Mouse (Mus musculus): ENCODE measurements around the gene Gm38431. TPM values are rescaled to one million over a fixed set of nuclear protein-coding genes. Genes with fewer than 3 reads are reported as not detected.

The Gm38431 gene
- polyA plus RNA-seq, 1 experiment from 2014 or later = 1.2 TPM

DNA sequence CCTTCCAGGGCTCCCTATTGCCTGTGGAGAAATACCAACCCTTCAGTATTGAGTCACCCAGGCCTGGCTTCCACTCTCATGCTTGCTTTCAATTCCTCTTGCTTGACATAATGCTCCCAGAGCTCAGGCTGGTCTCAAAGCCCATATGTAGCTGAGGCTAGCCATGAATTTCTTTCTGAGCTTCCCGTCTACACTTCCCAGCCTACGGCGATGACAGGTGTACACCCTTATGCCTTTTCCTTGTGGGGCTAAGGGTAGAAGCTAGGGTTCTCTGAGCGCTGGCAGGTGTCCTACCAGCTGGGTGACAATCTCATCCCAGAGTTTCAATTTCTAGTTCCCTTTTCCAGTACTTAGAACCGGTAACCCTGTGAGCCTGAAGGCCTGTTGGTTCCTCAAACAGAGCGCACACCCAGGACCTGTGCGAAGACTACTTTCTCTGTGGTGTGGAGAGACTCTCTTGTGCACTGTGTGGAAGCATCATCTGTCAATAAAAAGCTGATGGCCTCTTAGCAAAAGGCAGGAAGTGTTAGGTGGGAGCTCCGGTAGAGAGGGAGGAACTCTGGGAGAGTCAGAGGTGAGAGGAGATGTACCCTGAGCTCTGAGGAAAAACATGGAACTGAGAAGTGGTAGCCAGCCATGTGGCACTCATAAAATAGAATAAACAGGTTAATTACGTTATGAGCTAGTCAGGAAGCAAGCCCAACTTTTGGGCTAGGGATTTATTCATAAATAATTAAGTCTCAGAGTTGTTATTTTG, 33.9 kb upstream of the Gm38431 start:
- peaks cover 61% of the 10 kb centered on the region for H3K36me3 ChIP-seq
- 84% methylated on average over 9 of the region's 9 CpGs for WGBS

GRCm38 (mm10) chr9:21124837-21125236, 33.0 kb upstream of the Gm38431 start:
- Histone ChIP-seq H3K9ac (no peak overlapping the region), H3K9me3 (no peaks in the 10 kb centered on the region), H3K4me3 (no peak overlapping the region), H3K36me3 (peaks cover 70% of the 10 kb centered on the region), H3K27me3 (no peaks in the 10 kb centered on the region), H3K4me1 (0 out of 2 replicates have a peak, but pooled peaks cover 1% of the 10 kb centered on the region), H3K4me2 (no peak overlapping the region), H3K27ac (no peak overlapping the region)
- ATAC-seq (ENCODE audit: insufficient number of reproducible peaks, low FRiP score, low TSS enrichment, low read depth) = no peak
- WGBS = 83% methylated on average over 5 of the region's 5 CpGs

More for the DNA sequence above, 33.9 kb upstream of the Gm38431 start:
- Histone ChIP-seq H3K4me3 (no peak overlapping the region), H3K4me2 (no peak overlapping the region), H3K9me3 (no peaks in the 10 kb centered on the region), H3K27ac (no peak overlapping the region), H3K9ac (no peak overlapping the region), H3K4me1 (peaks cover 10% of the 10 kb centered on the region), H3K27me3 (no peaks in the 10 kb centered on the region)
- no peak for ATAC-seq (ENCODE audit: insufficient number of reproducible peaks, low FRiP score, low TSS enrichment, low read depth)

- ATAC-seq (ENCODE audit: insufficient number of reproducible peaks, low FRiP score, low TSS enrichment, low read depth) = no peak; the same call in 1 of the 2 replicates
- no peak overlapping the region for H3K4me3 ChIP-seq
- H3K27me3 ChIP-seq = no peaks in the 10 kb centered on the region
- WGBS = 83% methylated on average over 16 of the region's 16 CpGs
- no peak overlapping the region for H3K27ac ChIP-seq
- no peaks in the 10 kb centered on the region for H3K4me1 ChIP-seq
- H3K36me3 ChIP-seq = peaks cover 61% of the 10 kb centered on the region
- no peaks in the 10 kb centered on the region for H3K9me3 ChIP-seq
- no peak overlapping the region for H3K9ac ChIP-seq
- no peak overlapping the region for H3K4me2 ChIP-seq
Observed at GRCm38 (mm10) chr9:21121483-21121882, 29.7 kb upstream of the Gm38431 start.

GRCm38 (mm10) chr9:21117073-21117472, 25.3 kb upstream of the Gm38431 start:
- Histone ChIP-seq H3K9ac (no peak overlapping the region), H3K27ac (no peak overlapping the region), H3K36me3 (peaks cover 51% of the 10 kb centered on the region), H3K4me2 (no peak overlapping the region), H3K27me3 (no peaks in the 10 kb centered on the region), H3K4me3 (no peak overlapping the region), H3K4me1 (no peaks in the 10 kb centered on the region), H3K9me3 (no peaks in the 10 kb centered on the region)
- no peak for ATAC-seq (ENCODE audit: insufficient number of reproducible peaks, low FRiP score, low TSS enrichment, low read depth)
- WGBS = 74% methylated on average over 6 of the region's 6 CpGs

DNA sequence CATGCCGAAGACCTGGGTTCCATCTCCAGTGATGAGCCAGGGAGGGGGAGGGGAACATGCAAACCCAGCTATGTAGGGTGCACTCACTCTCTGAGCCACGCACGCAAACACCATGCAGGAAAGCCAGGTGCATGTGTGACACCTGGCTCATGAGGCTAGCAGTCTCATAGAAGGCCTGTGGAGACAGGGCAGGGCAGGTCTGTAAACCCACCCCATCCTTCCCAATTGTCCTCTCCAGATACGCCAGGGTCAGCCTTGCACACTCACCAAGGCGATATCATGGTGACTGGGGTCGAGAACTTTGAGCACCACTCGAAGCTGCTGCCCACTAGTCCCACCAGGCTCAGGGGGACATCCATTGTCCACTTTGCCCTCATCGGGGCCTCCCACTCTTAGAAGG, 23.3 kb upstream of the Gm38431 start:
- H3K9me3 ChIP-seq = no peaks in the 10 kb centered on the region
- H3K9ac ChIP-seq = no peak overlapping the region
- no peak overlapping the region for H3K4me3 ChIP-seq
- ATAC-seq (ENCODE audit: insufficient number of reproducible peaks, low FRiP score, low TSS enrichment, low read depth) = no peak
- 88% methylated on average over 8 of the region's 8 CpGs for WGBS
- H3K27ac ChIP-seq = no peak overlapping the region
- H3K4me1 ChIP-seq = no peaks in the 10 kb centered on the region
- no peaks in the 10 kb centered on the region for H3K27me3 ChIP-seq
- no peak overlapping the region for H3K4me2 ChIP-seq
- peaks cover 42% of the 10 kb centered on the region for H3K36me3 ChIP-seq

GRCm38 (mm10) chr9:21114190-21114589, 22.4 kb upstream of the Gm38431 start:
- H3K9me3 ChIP-seq = no peaks in the 10 kb centered on the region
- H3K27ac ChIP-seq = no peak overlapping the region
- H3K4me2 ChIP-seq = no peak overlapping the region
- WGBS = 87% methylated on average over 7 of the region's 7 CpGs
- H3K27me3 ChIP-seq = no peaks in the 10 kb centered on the region
- peaks cover 41% of the 10 kb centered on the region for H3K36me3 ChIP-seq
- no peak overlapping the region for H3K4me3 ChIP-seq
- no peak overlapping the region for H3K9ac ChIP-seq
- ATAC-seq (ENCODE audit: insufficient number of reproducible peaks, low FRiP score, low TSS enrichment, low read depth) = no peak
- H3K4me1 ChIP-seq = no peaks in the 10 kb centered on the region

DNA sequence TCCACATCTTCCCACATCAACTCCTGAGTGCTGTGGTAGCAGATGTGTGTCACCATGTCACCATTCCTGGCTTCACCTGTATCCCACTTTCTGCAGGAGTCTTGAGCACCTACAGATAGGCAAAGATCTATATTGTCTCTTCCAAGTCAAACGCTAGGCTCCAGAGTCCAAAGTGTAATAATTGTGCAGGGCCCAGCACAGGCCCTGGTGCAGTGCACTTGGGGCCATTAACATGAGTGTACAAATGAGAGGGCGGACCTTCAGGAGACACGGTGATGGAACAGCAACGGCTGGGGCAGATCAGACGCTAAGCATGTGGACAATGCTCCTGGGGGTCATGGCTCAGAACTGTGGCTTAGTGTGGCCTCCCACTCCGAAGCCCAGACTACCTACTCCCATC, 22.0 kb upstream of the Gm38431 start:
- Histone ChIP-seq H3K4me2 (no peak overlapping the region), H3K4me1 (no peaks in the 10 kb centered on the region), H3K27me3 (no peaks in the 10 kb centered on the region), H3K4me3 (no peak overlapping the region), H3K27ac (no peak overlapping the region), H3K9ac (no peak overlapping the region), H3K36me3 (peaks cover 46% of the 10 kb centered on the region), H3K9me3 (no peaks in the 10 kb centered on the region)
- ATAC-seq (ENCODE audit: insufficient number of reproducible peaks, low FRiP score, low TSS enrichment, low read depth) = no peak
- 85% methylated on average over 6 of the region's 6 CpGs for WGBS

DNA sequence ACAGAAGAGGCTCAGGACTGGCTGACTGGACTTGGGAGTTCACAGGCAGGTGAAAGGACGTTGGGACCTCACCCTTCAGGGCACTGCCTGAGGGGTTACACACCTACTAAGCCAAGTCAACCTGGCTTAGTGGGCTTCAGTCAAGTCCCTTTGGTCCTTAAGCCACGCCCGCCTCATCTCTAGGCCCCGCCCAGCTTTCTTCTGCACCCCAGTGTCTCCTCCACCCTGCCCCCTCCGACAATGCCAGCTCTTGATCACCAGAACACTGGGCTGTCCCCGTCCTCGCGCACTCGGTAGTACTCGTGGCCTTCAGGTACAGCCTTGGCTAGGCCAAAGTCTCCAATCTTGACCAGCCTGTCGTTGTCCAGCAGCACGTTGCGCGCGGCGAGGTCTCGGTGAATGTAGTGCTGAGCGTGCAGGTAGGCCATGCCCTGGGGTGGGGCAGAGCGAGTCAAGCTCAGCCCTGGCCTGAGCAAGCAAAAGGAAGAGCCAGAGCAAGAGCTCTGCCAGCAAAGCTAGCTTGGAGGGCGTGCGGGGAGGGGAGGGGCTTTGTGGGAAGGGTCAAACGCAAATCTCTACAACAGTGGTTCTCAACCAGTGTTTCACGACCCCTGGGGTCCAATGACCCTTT, 15.9 kb upstream of the Gm38431 start:
- Histone ChIP-seq H3K4me1 (no peaks in the 10 kb centered on the region), H3K27ac (no peak overlapping the region), H3K4me3 (no peak overlapping the region), H3K9ac (no peak overlapping the region), H3K36me3 (peaks cover 31% of the 10 kb centered on the region), H3K4me2 (no peak overlapping the region), H3K27me3 (no peaks in the 10 kb centered on the region), H3K9me3 (no peaks in the 10 kb centered on the region)
- ATAC-seq (ENCODE audit: insufficient number of reproducible peaks, low FRiP score, low TSS enrichment, low read depth) = no peak
- 45% methylated on average over 23 of the region's 23 CpGs for WGBS

DNA sequence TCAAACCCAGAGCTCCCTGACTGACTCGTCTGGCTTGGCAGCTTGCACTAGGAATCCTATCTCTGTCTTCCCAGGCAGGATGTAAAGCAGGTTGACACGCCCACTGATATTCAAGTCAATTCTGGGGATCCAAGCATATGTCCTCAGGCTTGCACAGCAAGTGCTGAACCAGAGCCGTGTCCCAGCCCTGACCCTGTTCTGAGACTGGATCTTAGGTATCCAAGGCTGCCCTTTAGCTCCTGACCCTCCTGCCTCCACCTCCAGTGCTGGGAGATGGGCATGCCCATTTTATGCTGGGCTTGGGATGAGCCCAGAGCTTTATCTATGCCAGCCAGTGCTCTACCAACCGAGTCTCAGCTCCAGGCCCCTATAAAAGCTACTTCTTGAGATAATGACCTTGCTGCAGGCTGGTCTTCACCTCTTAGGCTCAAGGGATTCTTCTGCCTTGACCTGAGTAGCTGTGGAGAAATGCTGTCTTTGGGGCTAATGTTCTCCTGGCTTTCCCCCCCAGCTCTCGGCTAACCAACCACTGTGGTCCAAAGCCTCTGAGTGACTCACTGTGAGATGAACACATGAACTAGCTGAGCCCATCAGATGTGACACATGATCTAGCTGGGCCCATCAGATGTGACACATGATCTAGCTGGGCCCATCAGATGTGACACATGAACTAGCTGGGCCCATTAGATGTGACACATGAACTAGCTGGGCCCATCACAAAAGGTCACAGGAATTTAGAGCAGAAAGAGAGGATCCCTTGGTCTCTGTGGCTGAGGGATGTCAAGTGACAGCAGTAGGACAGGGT, 14.2 kb upstream of the Gm38431 start:
- Histone ChIP-seq H3K27me3 (no peaks in the 10 kb centered on the region), H3K36me3 (peaks cover 28% of the 10 kb centered on the region), H3K27ac (no peak overlapping the region), H3K4me1 (no peaks in the 10 kb centered on the region), H3K9me3 (no peaks in the 10 kb centered on the region), H3K4me3 (no peak overlapping the region), H3K4me2 (no peak overlapping the region), H3K9ac (no peak overlapping the region)
- ATAC-seq (ENCODE audit: insufficient number of reproducible peaks, low FRiP score, low TSS enrichment, low read depth) = no peak
- WGBS = 74% methylated on average over 5 of the region's 5 CpGs

GRCm38 (mm10) chr9:21104814-21105213, 13.0 kb upstream of the Gm38431 start:
- H3K36me3 ChIP-seq = peaks cover 19% of the 10 kb centered on the region
- H3K4me2 ChIP-seq = no peak overlapping the region
- H3K4me3 ChIP-seq = no peak overlapping the region
- ATAC-seq (ENCODE audit: insufficient number of reproducible peaks, low FRiP score, low TSS enrichment, low read depth) = no peak
- H3K4me1 ChIP-seq = peaks cover 6% of the 10 kb centered on the region
- no peak overlapping the region for H3K9ac ChIP-seq
- H3K27me3 ChIP-seq = no peaks in the 10 kb centered on the region
- no peak overlapping the region for H3K27ac ChIP-seq
- 80% methylated on average over 6 of the region's 6 CpGs for WGBS
- H3K9me3 ChIP-seq = no peaks in the 10 kb centered on the region

- no peak for ATAC-seq (ENCODE audit: insufficient number of reproducible peaks, low FRiP score, low TSS enrichment, low read depth)
- Histone ChIP-seq H3K27ac (no peak overlapping the region), H3K4me2 (no peak overlapping the region), H3K4me1 (peaks cover 6% of the 10 kb centered on the region), H3K36me3 (peaks cover 3% of the 10 kb centered on the region), H3K9ac (no peak overlapping the region), H3K4me3 (no peak overlapping the region), H3K9me3 (no peaks in the 10 kb centered on the region), H3K27me3 (no peaks in the 10 kb centered on the region)
- WGBS = 95% methylated on average over 2 of the region's 2 CpGs
Observed at GRCm38 (mm10) chr9:21102076-21102475, 10.3 kb upstream of the Gm38431 start.
